Mouse (Mus musculus) layer of hippocampus, adult 9-10 months (tissue): ENCODE results near the gene Sec14l1.

Experiments
- DNase-seq: peaks from one replicate; pipeline ENCODE4 v3.0.0; 2022; ENCODE audit warnings: low spot score

The Sec14l1 gene

GRCm38 (mm10) chr11:117154088-117154815 is 39.3 kb downstream of the Sec14l1 start:
- no peak for DNase-seq

- no peak for DNase-seq
Measured at GRCm38 (mm10) chr11:117156725-117157124, 41.8 kb downstream of the Sec14l1 start.

- DNase-seq = no peak
Measured at GRCm38 (mm10) chr11:117158343-117158742, 43.4 kb downstream of the Sec14l1 start.

GRCm38 (mm10) chr11:117159257-117159945 is 44.4 kb downstream of the Sec14l1 start:
- DNase-seq = no peak

- no peak for DNase-seq
Measured at GRCm38 (mm10) chr11:117159946-117160307, 45.0 kb downstream of the Sec14l1 start.

GRCm38 (mm10) chr11:117160791-117161190 is 45.8 kb downstream of the Sec14l1 start:
- no peak for DNase-seq

GRCm38 (mm10) chr11:117161574-117161973 is 46.6 kb downstream of the Sec14l1 start:
- DNase-seq = no peak

- DNase-seq = no peak
Measured at GRCm38 (mm10) chr11:117163098-117163497, 48.1 kb downstream of the Sec14l1 start.

- DNase-seq = no peak
Measured at GRCm38 (mm10) chr11:117163771-117164170, 48.8 kb downstream of the Sec14l1 start.

GRCm38 (mm10) chr11:117168278-117169087 is 53.5 kb downstream of the Sec14l1 start:
- no peak for DNase-seq

GRCm38 (mm10) chr11:117169088-117169635 is 54.2 kb downstream of the Sec14l1 start:
- no peak for DNase-seq

GRCm38 (mm10) chr11:117169801-117170565 is 55.0 kb downstream of the Sec14l1 start:
- DNase-seq = no peak

- no peak for DNase-seq
Measured at GRCm38 (mm10) chr11:117174098-117174892, 59.3 kb downstream of the Sec14l1 start.

- DNase-seq = no peak
Measured at GRCm38 (mm10) chr11:117174924-117175323, 60.0 kb downstream of the Sec14l1 start.

GRCm38 (mm10) chr11:117175472-117175871 is 60.5 kb downstream of the Sec14l1 start:
- no peak for DNase-seq

GRCm38 (mm10) chr11:117176304-117176703 is 61.3 kb downstream of the Sec14l1 start:
- no peak for DNase-seq

- no peak for DNase-seq
Measured at GRCm38 (mm10) chr11:117176900-117177299, 61.9 kb downstream of the Sec14l1 start.

GRCm38 (mm10) chr11:117177303-117177979 is 62.5 kb downstream of the Sec14l1 start:
- DNase-seq = peak; percentile 82

GRCm38 (mm10) chr11:117179902-117180301 is 64.9 kb downstream of the Sec14l1 start:
- DNase-seq = no peak

- no peak for DNase-seq
Measured at GRCm38 (mm10) chr11:117182808-117183207, 67.8 kb downstream of the Sec14l1 start.
